Mouse (Mus musculus) bone marrow, adult 2 months (tissue): ENCODE measurements around the gene Amdhd2. TPM values are rescaled to one million over a fixed set of nuclear protein-coding genes. Genes with fewer than 3 reads are reported as not detected.

Experiments
- H3K27ac ChIP-seq: fragments of 200-500 bp; 2 replicates; pipeline ENCODE4 v1.5.1; 2012; ENCODE audit warnings: low read depth, mild to moderate bottlenecking, control low read depth, inconsistent platforms, low read length; ENCODE audit not compliant: control insufficient read depth, poor library complexity, insufficient read depth
- H3K4me1 ChIP-seq: fragments of 200-500 bp; 2 replicates; pipeline ENCODE4 v1.6.1; 2011; ENCODE audit warnings: low read length; ENCODE audit not compliant: control insufficient read depth, insufficient read depth
- H3K4me3 ChIP-seq: fragments of 200-500 bp; replicated peaks from 2 replicates; pipeline ENCODE3; 2011; ENCODE audit warnings: mild to moderate bottlenecking, low read depth, low read length, control low read depth; ENCODE audit not compliant: control insufficient read depth
- CTCF ChIP-seq: fragments of 200-500 bp; IDR thresholded peaks from 2 replicates; pipeline ENCODE4 v1.5.1; 2011; ENCODE audit warnings: low read length, control low read depth; ENCODE audit not compliant: control insufficient read depth, insufficient read depth
- POLR2A ChIP-seq: fragments of 200-500 bp; IDR thresholded peaks from 2 replicates; pipeline ENCODE4 v1.6.1; 2011; ENCODE audit warnings: low read depth, mild to moderate bottlenecking, control low read depth, low read length, borderline replicate concordance; ENCODE audit not compliant: control insufficient read depth
- WGBS: fragments of 180-500 bp; shearing (Covaris S2); methylation state at CpG from one replicate; pipeline ENCODE4 v1.1.7; 2018; 5-methylcytosine and 5-hydroxymethylcytosine counted together
- polyA plus RNA-seq: library from polyadenylated mRNA; stranded (reverse); fragments of >200 nt; gene quantifications from 2 replicates; pipeline ENCODE4 v1.2.4, GENCODE M21; 2011; ENCODE audit warnings: low replicate concordance; ENCODE audit not compliant: missing spikeins, insufficient read depth, insufficient read length

Amdhd2 gene
- polyA plus RNA-seq, 1 experiment: 57.8 TPM

DNA sequence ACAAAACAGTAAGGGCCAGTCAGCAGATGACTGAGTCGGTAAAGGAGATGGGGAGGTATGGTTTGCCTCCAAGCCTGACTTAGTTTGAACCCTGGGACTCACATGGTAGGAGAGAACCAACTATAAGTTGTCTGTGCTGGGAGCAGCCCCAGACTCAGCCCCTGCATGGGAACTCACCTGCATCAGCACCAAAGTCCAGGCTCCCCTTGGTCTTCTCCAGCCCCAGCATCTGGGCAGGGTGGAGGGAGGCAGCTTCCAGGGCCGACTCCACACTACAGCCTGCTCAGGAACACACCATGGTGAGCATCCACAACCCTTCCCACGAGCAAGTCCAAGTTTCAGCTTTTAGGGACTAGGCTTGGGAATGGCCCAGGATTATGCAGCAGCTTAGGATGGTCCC is 7.2 kb downstream of the Amdhd2 start:
- H3K4me1 ChIP-seq: peaks cover 1% of the 10 kb centered on the region; the same call in 1 of the 2 replicates
- no peak overlapping the region for H3K27ac ChIP-seq
- no peak overlapping the region for H3K4me3 ChIP-seq
- 84% methylated on average over 3 of the region's 3 CpGs for WGBS
- TF ChIP-seq POLR2A: no peak
- TF ChIP-seq CTCF: no peak

DNA sequence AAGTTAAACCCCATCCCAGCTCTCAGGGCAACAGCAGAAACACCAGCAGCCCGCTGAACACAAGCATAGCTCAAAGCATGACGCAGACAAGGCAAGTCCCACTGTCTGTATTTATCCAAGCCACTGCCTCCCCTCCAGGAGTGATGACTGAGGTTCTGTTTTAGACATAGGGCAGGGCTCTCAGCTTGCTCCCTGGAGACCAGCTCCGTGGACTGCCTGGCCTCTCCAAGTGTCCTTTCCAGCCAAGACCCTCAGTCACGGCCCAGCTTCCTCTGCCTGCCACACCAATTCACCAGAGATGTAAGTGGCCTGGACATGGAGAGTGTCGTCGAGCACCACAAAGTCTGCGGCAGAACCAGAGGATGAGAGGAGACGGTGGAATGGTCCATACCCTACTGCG is 7.8 kb downstream of the Amdhd2 start:
- TF ChIP-seq POLR2A (no peak), CTCF (no peak)
- no peak overlapping the region for H3K4me3 ChIP-seq
- 93% methylated on average over 9 of the region's 9 CpGs for WGBS
- no peak overlapping the region for H3K27ac ChIP-seq
- peaks cover 1% of the 10 kb centered on the region; the same call in 1 of the 2 replicates for H3K4me1 ChIP-seq

DNA sequence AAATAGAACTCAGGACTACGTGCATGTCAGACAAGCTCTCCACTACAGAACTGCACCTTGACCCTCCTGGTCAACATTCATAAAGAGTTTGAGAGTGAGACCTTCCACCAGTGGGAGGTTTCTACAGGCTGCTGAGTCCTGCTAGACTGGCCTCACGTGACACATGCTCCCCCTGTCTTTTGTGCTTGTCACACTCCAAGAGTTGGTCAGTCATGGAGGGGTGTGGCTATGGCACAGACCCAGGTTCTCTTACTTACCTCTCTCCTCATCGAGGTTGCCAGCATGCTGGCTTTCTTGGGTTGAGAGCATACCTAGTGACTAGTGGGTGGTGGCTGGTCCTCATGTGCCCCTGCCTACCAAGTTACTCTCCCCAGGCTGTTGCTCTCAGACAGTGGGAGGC is 9.1 kb downstream of the Amdhd2 start:
- Histone ChIP-seq H3K4me1 (peaks cover 1% of the 10 kb centered on the region; the same call in 1 of the 2 replicates), H3K27ac (no peak overlapping the region), H3K4me3 (no peak overlapping the region)
- TF ChIP-seq CTCF (no peak), POLR2A (no peak)
- 56% methylated on average over 3 of the region's 3 CpGs for WGBS

DNA sequence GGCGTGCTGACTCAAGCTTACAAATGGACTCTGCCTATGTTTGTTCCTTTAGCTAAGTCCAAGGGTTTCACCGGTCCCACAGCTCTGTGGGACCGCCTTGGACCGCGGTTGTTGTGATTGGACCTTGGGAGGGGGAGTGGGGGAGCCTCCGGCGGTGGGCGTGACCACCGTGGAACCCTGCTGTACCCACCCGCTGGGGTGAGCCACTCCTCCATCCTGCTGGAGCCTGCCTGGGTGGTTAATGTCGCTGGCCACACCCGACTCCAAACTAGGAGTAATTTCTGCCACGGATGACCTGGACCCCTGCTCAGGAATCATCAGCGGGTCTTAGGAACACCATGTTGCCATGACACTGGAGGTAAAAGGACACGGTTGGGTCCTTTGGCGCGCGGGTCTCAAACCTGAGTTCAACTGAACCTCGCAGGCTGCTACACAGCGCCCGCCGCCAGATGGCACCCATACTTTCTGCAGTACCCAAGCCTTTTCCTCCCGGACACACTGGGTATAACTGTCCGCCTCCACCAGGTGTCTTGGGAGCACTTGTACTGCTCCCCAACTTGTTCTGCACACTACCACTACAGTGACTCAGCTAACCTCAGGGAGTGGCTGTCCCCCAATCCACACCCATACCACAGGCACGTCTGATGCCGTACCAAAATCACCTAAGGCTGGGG is 11.5 kb downstream of the Amdhd2 start:
- peak overlapping the region; percentile 11 for H3K27ac ChIP-seq
- peak overlapping the region; percentile 46 for H3K4me3 ChIP-seq
- no peaks in the 10 kb centered on the region; the same call in 1 of the 2 replicates for H3K4me1 ChIP-seq
- under 1% methylated on average over 26 of the region's 26 CpGs for WGBS
- TF ChIP-seq CTCF (peak; percentile 91), POLR2A (no peak)

DNA sequence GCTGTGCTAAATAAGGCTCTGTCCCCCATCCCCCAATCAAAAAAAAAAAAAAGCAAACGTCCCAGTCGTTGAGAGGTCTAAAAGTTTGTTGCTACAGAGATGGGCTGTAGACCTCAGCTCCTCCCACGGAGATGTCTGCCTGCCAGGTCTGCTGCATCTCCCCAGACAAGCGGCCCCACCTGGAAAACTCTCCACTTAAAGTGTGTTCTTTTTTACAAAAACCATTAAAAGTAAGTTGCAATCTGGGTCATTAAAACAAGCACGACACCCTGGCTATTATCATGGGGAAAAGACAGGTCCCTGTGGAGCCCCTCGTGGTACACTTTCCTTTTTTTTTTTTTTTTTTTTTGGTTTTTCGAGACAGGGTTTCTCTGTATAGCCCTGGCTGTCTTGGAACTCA is 12.2 kb downstream of the Amdhd2 start:
- TF ChIP-seq CTCF (no peak), POLR2A (no peak)
- H3K27ac ChIP-seq: no peak overlapping the region
- H3K4me3 ChIP-seq: no peak overlapping the region
- 25% methylated on average over 7 of the region's 7 CpGs for WGBS
- H3K4me1 ChIP-seq: no peaks in the 10 kb centered on the region; the same call in 1 of the 2 replicates

DNA sequence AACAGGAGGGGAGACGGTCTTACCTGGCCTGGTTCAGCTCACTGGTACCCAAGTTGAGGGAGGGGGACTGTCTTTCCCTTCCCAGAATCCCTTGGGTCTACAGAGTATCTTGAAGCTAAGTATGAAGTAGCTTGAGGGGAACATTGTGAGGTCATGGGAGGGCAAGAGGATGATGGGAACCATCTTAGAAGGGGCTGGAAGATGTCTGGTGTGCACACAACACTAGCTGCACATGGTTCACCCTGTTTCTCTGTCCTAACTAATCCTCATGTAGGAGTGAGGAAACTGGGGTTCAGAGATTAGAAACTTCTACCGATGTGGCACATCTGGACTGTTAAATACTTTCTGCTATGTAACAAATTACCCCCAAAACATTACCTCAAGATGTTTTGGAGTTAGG is 12.7 kb downstream of the Amdhd2 start, which contains the start of gene Pdpk1:
TSS of gene Pdpk1 (minus strand) at position 101 of the 400 bp plus-strand sequence.
- 83% methylated on average over 2 of the region's 2 CpGs for WGBS
- TF ChIP-seq CTCF (no peak), POLR2A (no peak)
- Histone ChIP-seq H3K4me1 (no peaks in the 10 kb centered on the region; the same call in 1 of the 2 replicates), H3K27ac (no peak within 1 kb of the TSS), H3K4me3 (peak within 1 kb of the TSS; percentile 14)

DNA sequence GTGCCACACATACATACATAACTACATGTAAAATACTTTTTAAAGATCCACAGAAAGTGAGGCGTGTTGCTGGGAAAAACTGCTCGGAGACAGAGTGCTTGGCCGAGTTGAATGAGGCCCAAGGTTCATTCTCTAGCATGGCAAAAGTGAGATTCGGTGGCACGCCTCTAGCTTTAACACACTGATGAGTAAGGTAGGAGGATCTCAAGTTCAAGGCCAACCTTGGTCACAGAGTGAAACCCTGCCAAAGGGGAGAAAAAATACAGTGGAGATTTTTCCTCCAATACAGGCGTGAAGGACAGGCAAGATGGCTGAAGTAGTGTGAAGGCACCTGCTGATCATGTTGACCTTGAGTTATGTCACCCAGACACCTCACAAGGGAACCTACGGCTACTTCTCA is 14.1 kb downstream of the Amdhd2 start:
- TF ChIP-seq POLR2A: no peak
- no peak for TF ChIP-seq CTCF
- WGBS: 78% methylated on average over 7 of the region's 7 CpGs
- Histone ChIP-seq H3K4me1 (no peaks in the 10 kb centered on the region; the same call in 1 of the 2 replicates), H3K4me3 (no peak overlapping the region), H3K27ac (no peak overlapping the region)

DNA sequence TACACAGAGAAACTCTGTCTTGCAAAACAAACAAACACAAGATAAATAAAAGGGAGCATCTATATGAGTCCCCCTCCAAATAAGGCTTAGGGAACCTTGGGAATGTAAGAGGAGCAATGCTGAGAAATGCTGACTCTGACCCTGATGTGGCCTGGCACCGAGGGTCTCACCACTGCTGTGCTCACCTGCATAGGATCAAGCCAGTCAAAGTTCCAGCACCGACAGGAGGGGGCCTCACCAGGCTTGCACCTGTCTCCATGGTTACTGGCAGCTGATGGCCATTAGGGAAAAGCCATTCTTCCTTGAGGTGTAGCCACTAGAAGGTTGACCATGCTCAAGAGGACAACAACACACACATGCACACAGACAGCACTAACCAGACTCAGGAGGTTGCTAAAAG is 20.7 kb downstream of the Amdhd2 start:
- Histone ChIP-seq H3K4me3 (no peak overlapping the region), H3K27ac (no peak overlapping the region), H3K4me1 (peaks cover 4% of the 10 kb centered on the region)
- 70% methylated on average over 2 of the region's 2 CpGs for WGBS
- no peak for TF ChIP-seq CTCF
- no peak for TF ChIP-seq POLR2A

DNA sequence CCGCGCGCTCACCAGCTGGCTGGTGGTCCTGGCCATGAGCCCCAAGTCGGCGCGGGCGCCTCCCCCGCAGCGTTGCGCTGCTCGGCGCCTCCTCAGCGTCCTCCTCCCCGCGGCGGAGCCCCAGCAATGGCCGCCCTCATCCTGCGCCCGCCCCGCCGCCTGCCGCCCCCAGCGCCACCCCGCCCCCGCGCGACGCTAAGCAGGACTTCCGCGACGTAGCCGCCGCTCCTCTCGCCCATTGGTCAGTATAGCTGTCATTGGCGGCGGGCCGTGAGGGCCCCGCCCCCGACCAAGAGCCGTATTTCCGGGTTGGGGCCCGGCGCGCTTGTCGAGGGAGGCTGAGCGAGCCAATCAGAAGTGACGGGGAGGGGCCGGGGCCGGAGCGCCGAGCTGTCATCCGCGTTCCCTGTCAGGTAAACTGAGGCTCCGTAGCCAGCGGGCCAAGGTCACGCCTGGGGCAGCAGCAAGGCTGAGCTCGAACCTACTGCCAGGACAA is 22.1 kb downstream of the Amdhd2 start:
- H3K4me3 ChIP-seq: peak overlapping the region; percentile 99
- under 1% methylated on average over 57 of the region's 57 CpGs for WGBS
- H3K27ac ChIP-seq: peak overlapping the region; percentile 95
- TF ChIP-seq CTCF (no peak), POLR2A (peak; percentile 61; the same call in 1 of the 2 replicates)
- peaks cover 6% of the 10 kb centered on the region for H3K4me1 ChIP-seq
